Mouse (Mus musculus): ENCODE data around the gene Rps6ka5. TPM values are rescaled to one million over a fixed set of nuclear protein-coding genes. Genes with fewer than 3 reads are reported as not detected.

Rps6ka5 gene
- total RNA-seq, 2 experiments from 2014 or later: 10.2 to 11.3 TPM

Other genes with a start within 250 kb of the Rps6ka5 start
- gene Ttc7b, start 206.2 kb downstream of the Rps6ka5 start, total RNA-seq (2021): 10 to 100 TPM; 74.6 to 79.1 TPM
- gene Dglucy, start 52.1 kb upstream of the Rps6ka5 start, total RNA-seq (2021): 10 to 100 TPM; 50.6 to 61.7 TPM
- 1 to 10 TPM in 1 of 2 experiments, under 1 TPM in 1; 0.45 to 1.5 TPM for gene Gpr68, start 181.2 kb upstream of the Rps6ka5 start, total RNA-seq (2021)